Mouse (Mus musculus) MEL (cell line): Measurements from ENCODE around the gene Atp10a. TPM values are rescaled to one million over a fixed set of nuclear protein-coding genes. Genes with fewer than 3 reads are reported as not detected.

Source experiments
- DNase-seq: peaks from one replicate; pipeline ENCODE4 v3.0.0; 2011; ENCODE audit warnings: low read depth, low spot score
- H3K27ac ChIP-seq: 2 replicates; pipeline ENCODE4 v1.5.1; 2012; ENCODE audit warnings: low read depth, mild to moderate bottlenecking, control low read depth, low read length, moderate library complexity; ENCODE audit not compliant: control insufficient read depth
- H3K27me3 ChIP-seq, 2 experiments: fragments of 150-350 bp in 1 of 2; sonication (generic) in 1 of 2; 2 replicates each; pipeline ENCODE4 v1.6.1; 2012; ENCODE audit warnings: low read length in 2 of 2, mild to moderate bottlenecking in 2 of 2, improper control_type of control experiment in 1 of 2, moderate library complexity in 1 of 2; ENCODE audit not compliant: insufficient read depth in 2 of 2, control insufficient read depth in 1 of 2
- H3K36me3 ChIP-seq, 2 experiments: 2 replicates each; pipeline ENCODE4 v1.6.1; 2012 to 2014; ENCODE audit warnings: low read length in 2 of 2, improper control_type of control experiment in 1 of 2, inconsistent platforms in 1 of 2, mild to moderate bottlenecking in 1 of 2; ENCODE audit not compliant: insufficient read depth in 2 of 2, control insufficient read depth in 1 of 2
- H3K4me1 ChIP-seq, 2 experiments: fragments of 150-350 bp in 1 of 2; sonication (generic) in 1 of 2; 2 replicates each; pipeline ENCODE4 v1.6.1; 2012; ENCODE audit warnings: low read length in 2 of 2, improper control_type of control experiment in 1 of 2, mild to moderate bottlenecking in 1 of 2; ENCODE audit not compliant: insufficient read depth in 2 of 2, control insufficient read depth in 1 of 2
- H3K4me3 ChIP-seq, 2 experiments: fragments of 150-350 bp in 1 of 2; sonication (generic) in 1 of 2; 2 replicates each; pipeline ENCODE4 v1.5.1; 2012; ENCODE audit warnings: low read depth in 2 of 2, low read length in 2 of 2, mild to moderate bottlenecking in 2 of 2, moderate library complexity in 2 of 2, control low read depth in 1 of 2, improper control_type of control experiment in 1 of 2; ENCODE audit not compliant: control insufficient read depth in 1 of 2, insufficient read depth in 1 of 2
- H3K79me2 ChIP-seq: 2 replicates; pipeline ENCODE4 v1.6.1; 2012; ENCODE audit warnings: mild to moderate bottlenecking, low read length, moderate library complexity; ENCODE audit not compliant: control insufficient read depth, poor library complexity, insufficient read depth
- H3K9ac ChIP-seq: 2 replicates; pipeline ENCODE4 v1.6.1; 2012; ENCODE audit warnings: low read depth, mild to moderate bottlenecking, control low read depth, low read length, moderate library complexity; ENCODE audit not compliant: control insufficient read depth, poor library complexity, severe bottlenecking
- H3K9me3 ChIP-seq: fragments of 150-350 bp; sonication (generic); replicated peaks from 2 replicates; pipeline ENCODE4 v1.6.1; 2012; ENCODE audit warnings: mild to moderate bottlenecking, low read length, improper control_type of control experiment, moderate library complexity; ENCODE audit not compliant: insufficient read depth
- CHD1 ChIP-seq: IDR thresholded peaks from 2 replicates; pipeline ENCODE4 v1.6.1; 2012; ENCODE audit warnings: low read depth, mild to moderate bottlenecking, inconsistent platforms, low read length, improper control_type of control experiment
- CHD2 ChIP-seq: IDR thresholded peaks from 2 replicates; pipeline ENCODE4 v1.6.1; 2011; ENCODE audit warnings: low read length, improper control_type of control experiment
- CTCF ChIP-seq, 3 experiments: IDR thresholded peaks in 2 of 3; conservative IDR thresholded peaks in 1 of 3; 2 replicates each; pipeline ENCODE4 v1.5.1; 2011 to 2012; ENCODE audit warnings: low read length in 3 of 3, low read depth in 2 of 3, mild to moderate bottlenecking in 2 of 3, improper control_type of control experiment in 1 of 3, inconsistent platforms in 1 of 3, mixed read lengths in 1 of 3, moderate library complexity in 1 of 3; ENCODE audit not compliant: control insufficient read depth in 1 of 3, insufficient read depth in 1 of 3, poor library complexity in 1 of 3, severe bottlenecking in 1 of 3
- E2F4 ChIP-seq: IDR thresholded peaks from 2 replicates; pipeline ENCODE4 v1.6.1; 2011; ENCODE audit warnings: low read depth, low read length, improper control_type of control experiment, borderline replicate concordance
- ETS1 ChIP-seq: IDR thresholded peaks from 2 replicates; pipeline ENCODE4 v1.6.1; 2012; ENCODE audit warnings: low read depth, mild to moderate bottlenecking, inconsistent platforms, low read length, improper control_type of control experiment, moderate library complexity
- GABPA ChIP-seq: IDR thresholded peaks from 2 replicates; pipeline ENCODE4 v1.6.1; 2012; ENCODE audit warnings: low read depth, mild to moderate bottlenecking, inconsistent platforms, low read length, improper control_type of control experiment, moderate library complexity
- GATA1 ChIP-seq: IDR thresholded peaks from 2 replicates; pipeline ENCODE4 v1.6.1; 2011; ENCODE audit warnings: low read depth, low read length, improper control_type of control experiment
- HCFC1 ChIP-seq: IDR thresholded peaks from 2 replicates; pipeline ENCODE4 v1.6.1; 2012; ENCODE audit warnings: low read depth, mild to moderate bottlenecking, inconsistent platforms, low read length, improper control_type of control experiment, moderate library complexity
- JUND ChIP-seq: IDR thresholded peaks from 2 replicates; pipeline ENCODE4 v1.6.1; 2011; ENCODE audit warnings: low read depth, mild to moderate bottlenecking, improper control_type of control experiment, low read length
- KAT2A ChIP-seq: conservative IDR thresholded peaks from 2 replicates; pipeline ENCODE4 v1.6.1; 2012; ENCODE audit warnings: low read depth, low read length, improper control_type of control experiment, inconsistent platforms
- MAZ ChIP-seq: IDR thresholded peaks from 2 replicates; pipeline ENCODE4 v1.6.1; 2012; ENCODE audit warnings: low read depth, mild to moderate bottlenecking, inconsistent platforms, low read length, improper control_type of control experiment
- MXI1 ChIP-seq: IDR thresholded peaks from 2 replicates; pipeline ENCODE4 v1.6.1; 2011; ENCODE audit warnings: mild to moderate bottlenecking, low read depth, low read length, improper control_type of control experiment
- MYB ChIP-seq: IDR thresholded peaks from 2 replicates; pipeline ENCODE4 v1.6.1; 2011; ENCODE audit warnings: mild to moderate bottlenecking, low read depth, low read length, improper control_type of control experiment
- NELFE ChIP-seq: IDR thresholded peaks from 2 replicates; pipeline ENCODE4 v1.6.1; 2011; ENCODE audit warnings: low read depth, low read length, improper control_type of control experiment
- POLR2A ChIP-seq, 2 experiments: IDR thresholded peaks; 2 replicates each; pipeline ENCODE4 v1.6.1; 2011 to 2012; ENCODE audit warnings: low read length in 2 of 2, mild to moderate bottlenecking in 2 of 2, control low read depth in 1 of 2, improper control_type of control experiment in 1 of 2, low read depth in 1 of 2, moderate library complexity in 1 of 2; ENCODE audit not compliant: control insufficient read depth in 1 of 2, insufficient read depth in 1 of 2, poor library complexity in 1 of 2
- POLR2AphosphoS2 ChIP-seq: IDR thresholded peaks from 2 replicates; pipeline ENCODE4 v1.6.1; 2011; ENCODE audit warnings: low read length, improper control_type of control experiment
- POLR2AphosphoS5 ChIP-seq: IDR thresholded peaks from 2 replicates; pipeline ENCODE4 v1.6.1; 2012; ENCODE audit warnings: low read depth, borderline replicate concordance, mild to moderate bottlenecking, inconsistent platforms, low read length, moderate library complexity, mixed read lengths
- RAD21 ChIP-seq: IDR thresholded peaks from 2 replicates; pipeline ENCODE4 v1.6.1; 2011; ENCODE audit warnings: mild to moderate bottlenecking, low read depth, low read length, improper control_type of control experiment
- SMC3 ChIP-seq: IDR thresholded peaks from 2 replicates; pipeline ENCODE4 v1.6.1; 2011; ENCODE audit warnings: low read depth, low read length, improper control_type of control experiment
- TBP ChIP-seq: IDR thresholded peaks from 2 replicates; pipeline ENCODE4 v1.8.0; 2011; ENCODE audit warnings: low read depth, low read length, improper control_type of control experiment
- TCF12 ChIP-seq: IDR thresholded peaks from 2 replicates; pipeline ENCODE4 v1.6.1; 2014; ENCODE audit warnings: low read depth, mild to moderate bottlenecking, inconsistent platforms, low read length, improper control_type of control experiment, moderate library complexity
- USF1 ChIP-seq: IDR thresholded peaks from 2 replicates; pipeline ENCODE4 v1.6.1; 2014; ENCODE audit warnings: low read depth, mild to moderate bottlenecking, inconsistent platforms, low read length, improper control_type of control experiment, moderate library complexity
- USF2 ChIP-seq, 2 experiments: IDR thresholded peaks; 2 replicates each; pipeline ENCODE4 v1.6.1; 2011 to 2012; ENCODE audit warnings: improper control_type of control experiment in 2 of 2, low read length in 2 of 2, borderline replicate concordance in 1 of 2, inconsistent platforms in 1 of 2, low read depth in 1 of 2, mild to moderate bottlenecking in 1 of 2; ENCODE audit not compliant: insufficient read depth in 1 of 2
- ZKSCAN1 ChIP-seq: IDR thresholded peaks from 2 replicates; pipeline ENCODE4 v1.6.1; 2012; ENCODE audit warnings: low read depth, mild to moderate bottlenecking, inconsistent platforms, low read length, improper control_type of control experiment, moderate library complexity
- polyA plus RNA-seq, 2 experiments: library from polyadenylated mRNA; stranded (reverse) in 1 of 2; unstranded in 1 of 2; fragments of >175 nt in 1 of 2; fragments of >200 nt in 1 of 2; gene quantifications; 2 replicates each; pipeline versions ENCODE4 v1.2.1 to v1.2.4; 2012; ENCODE audit warnings: low replicate concordance in 2 of 2, low read depth in 1 of 2; ENCODE audit not compliant: insufficient read length in 2 of 2, insufficient read depth in 1 of 2, missing spikeins in 1 of 2
- total RNA-seq: library from RNA; depleted of rRNA; stranded (reverse); fragments of 300-350 nt; gene quantifications from 2 replicates; pipeline ENCODE4 v1.2.3, GENCODE M21; 2012

Gene Atp10a
- total and polyA plus RNA-seq, 3 experiments: not detected

DNA sequence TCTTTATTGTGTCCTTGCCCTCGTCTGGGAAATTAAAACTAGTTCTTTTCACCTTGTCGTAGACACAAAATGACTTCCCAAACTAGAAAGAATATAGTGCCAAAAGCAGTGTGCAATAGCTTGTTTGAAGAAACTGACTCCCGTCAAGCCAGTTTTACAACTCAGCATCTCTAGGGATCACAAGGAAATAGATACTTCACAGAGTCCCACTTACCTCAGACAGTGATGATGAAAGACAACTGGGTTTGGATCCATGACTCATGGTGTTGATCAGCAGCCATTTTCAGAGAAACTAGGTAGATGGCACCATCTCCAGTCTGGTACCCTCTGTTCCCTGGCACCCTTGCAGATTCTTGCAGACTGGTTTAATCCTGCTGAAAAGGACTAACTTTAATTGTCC, 53.3 kb downstream of the Atp10a start:
- H3K9me3 ChIP-seq: no peaks in the 10 kb centered on the region
- no peak overlapping the region for H3K9ac ChIP-seq
- no peaks in the 10 kb centered on the region for H3K36me3 ChIP-seq
- no peak for DNase-seq
- no peaks in the 10 kb centered on the region for H3K27me3 ChIP-seq
- no peaks in the 10 kb centered on the region for H3K4me1 ChIP-seq
- no peaks in the 10 kb centered on the region for H3K79me2 ChIP-seq
- H3K4me3 ChIP-seq: no peak overlapping the region
- H3K27ac ChIP-seq: no peak overlapping the region
- no peak for TF ChIP-seq ETS1
- TF ChIP-seq JUND: no peak
- TF ChIP-seq USF2 (IDR thresholded peaks at IDR 0.05; ENCODE audit: borderline replicate concordance in 1 of 2, insufficient read depth in 1 of 2, low read depth in 1 of 2, low read length in 2 of 2): no peak
- TF ChIP-seq GABPA: no peak
- TF ChIP-seq CHD2: no peak
- TF ChIP-seq MYB: no peak
- no peak for TF ChIP-seq RAD21
- TF ChIP-seq ZKSCAN1: no peak
- no peak for TF ChIP-seq POLR2A (IDR thresholded peaks at IDR 0.05; ENCODE audit: control insufficient read depth in 1 of 2, insufficient read depth in 1 of 2, low read depth in 1 of 2, low read length in 2 of 2, poor library complexity in 1 of 2)
- TF ChIP-seq TCF12: no peak
- TF ChIP-seq CHD1: no peak
- no peak for TF ChIP-seq SMC3
- TF ChIP-seq KAT2A: no peak
- no peak for TF ChIP-seq MXI1
- TF ChIP-seq, all 39 proteins: peak for 0

DNA sequence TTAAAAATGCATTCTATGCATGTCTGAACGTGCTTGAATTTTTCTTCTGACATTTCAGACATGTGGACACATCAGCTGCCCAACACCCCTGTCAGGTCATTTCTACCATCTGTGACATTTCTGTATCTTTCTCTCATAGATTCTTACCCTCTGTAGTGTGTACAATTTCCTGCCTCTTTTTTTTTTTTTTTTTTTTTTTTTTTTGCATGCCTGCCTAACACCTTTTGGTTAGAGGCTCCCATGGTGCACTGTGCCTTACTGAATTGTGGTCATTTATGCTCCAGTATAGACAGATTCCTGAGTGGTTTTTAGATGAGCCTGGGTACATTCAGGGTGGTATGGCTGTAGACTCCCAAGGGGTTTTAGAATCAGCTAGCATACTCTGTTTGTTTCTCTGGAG, 54.3 kb downstream of the Atp10a start:
- H3K4me1 ChIP-seq: no peaks in the 10 kb centered on the region
- H3K79me2 ChIP-seq: no peaks in the 10 kb centered on the region
- no peaks in the 10 kb centered on the region for H3K9me3 ChIP-seq
- no peak overlapping the region for H3K27ac ChIP-seq
- DNase-seq: no peak
- no peaks in the 10 kb centered on the region for H3K36me3 ChIP-seq
- no peak for TF ChIP-seq TBP
- no peak for TF ChIP-seq USF1
- no peak for TF ChIP-seq GATA1
- no peak for TF ChIP-seq ETS1
- TF ChIP-seq USF2 (IDR thresholded peaks at IDR 0.05; ENCODE audit: borderline replicate concordance in 1 of 2, insufficient read depth in 1 of 2, low read depth in 1 of 2, low read length in 2 of 2): no peak
- no peak for TF ChIP-seq POLR2AphosphoS5
- no peak for TF ChIP-seq POLR2AphosphoS2
- no peak for TF ChIP-seq E2F4
- no peak for TF ChIP-seq CTCF (IDR thresholded peaks at IDR 0.05 in 2 of 3, conservative IDR thresholded peaks at IDR 0.05 in 1 of 3; ENCODE audit: control insufficient read depth in 1 of 3, insufficient read depth in 1 of 3, low read depth in 2 of 3, low read length in 3 of 3, poor library complexity in 1 of 3, severe bottlenecking in 1 of 3)
- no peak for TF ChIP-seq NELFE
- no peak for TF ChIP-seq HCFC1
- no peak for TF ChIP-seq GABPA
- TF ChIP-seq MAZ: no peak
- TF ChIP-seq, all 39 proteins: peak for 0
- H3K4me3 ChIP-seq: no peak overlapping the region
- H3K27me3 ChIP-seq: no peaks in the 10 kb centered on the region
- no peak overlapping the region for H3K9ac ChIP-seq
